Mouse (Mus musculus) adrenal gland, postnatal 25 days (tissue): Measurements from ENCODE around the gene Abl2. TPM values are rescaled to one million over a fixed set of nuclear protein-coding genes. Genes with fewer than 3 reads are reported as not detected.

Source experiments
- DNase-seq: peaks from one replicate; pipeline ENCODE4 v3.0.0; 2021; ENCODE audit warnings: mixed read lengths
- total RNA-seq: library from RNA; stranded (reverse); gene quantifications from 2 replicates; pipeline ENCODE4 v1.2.3, GENCODE M21; 2021

The Abl2 gene
- total RNA-seq, 1 experiment from 2014 or later: 22.3 TPM

DNA sequence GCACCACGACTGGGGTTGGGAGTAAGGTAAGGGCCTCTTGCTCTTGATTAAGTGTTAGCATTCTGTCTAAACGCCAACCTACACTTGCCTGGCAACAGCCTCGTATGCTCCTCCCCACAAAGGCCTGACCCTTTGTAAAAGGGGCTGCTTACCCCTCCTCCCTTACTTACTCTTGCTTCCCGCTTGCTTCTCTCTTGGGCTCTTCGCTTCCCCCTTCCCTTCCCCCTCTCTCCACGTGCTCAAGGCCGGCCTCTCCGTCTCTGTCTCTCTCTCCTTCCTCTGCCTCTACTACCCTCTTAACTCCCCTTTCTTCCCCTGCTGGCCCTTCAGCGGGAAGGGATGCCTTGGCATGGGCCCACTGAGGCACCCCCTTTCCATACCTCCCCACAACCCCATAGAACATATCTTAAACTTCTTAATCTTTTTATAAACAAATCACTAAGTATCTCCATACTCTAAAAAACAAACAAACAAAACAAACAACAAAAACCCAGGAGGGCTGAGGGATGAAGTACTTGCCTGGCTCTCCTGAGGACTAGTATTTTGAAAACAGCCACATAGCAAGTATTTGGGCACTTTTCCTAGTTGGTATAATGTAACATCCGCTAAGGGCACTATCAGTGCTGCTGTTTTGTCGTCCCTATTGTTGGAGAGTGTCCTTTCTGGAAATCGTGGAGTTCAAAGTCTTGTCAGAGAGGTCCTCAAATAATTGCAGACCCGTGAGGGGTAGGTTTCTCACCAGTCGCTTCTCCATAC, 114.3 kb downstream of the Abl2 start:
- no peak for DNase-seq

GRCm38 (mm10) chr1:156673476-156674194, 115.0 kb downstream of the Abl2 start:
- peak; percentile 41 for DNase-seq

GRCm38 (mm10) chr1:156674195-156675000, 115.8 kb downstream of the Abl2 start, which contains the start of gene Tor3a:
Gene Tor3a (minus strand): TSS chr1:156674356.
- DNase-seq: peak; percentile 90

DNA sequence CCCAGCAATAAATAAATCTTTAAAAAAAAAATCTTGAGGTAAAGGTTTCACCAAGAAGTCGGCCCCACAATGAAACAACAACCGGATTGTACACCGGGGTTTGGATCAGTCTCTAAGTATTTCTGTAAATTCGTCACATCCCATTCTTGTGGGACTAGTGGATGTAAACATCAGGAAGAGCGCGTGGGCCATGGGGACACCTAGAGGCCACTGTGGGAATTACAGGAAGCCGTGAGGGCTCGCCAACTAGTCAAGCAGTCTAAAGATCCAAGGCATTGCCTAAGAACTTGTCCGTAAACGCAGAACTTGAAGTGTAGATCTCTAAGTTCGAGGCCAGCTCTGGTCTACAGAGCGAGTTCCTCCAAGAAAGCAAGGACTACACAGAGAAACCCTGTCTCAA, 117.6 kb downstream of the Abl2 start:
- DNase-seq: peak; percentile 63

DNA sequence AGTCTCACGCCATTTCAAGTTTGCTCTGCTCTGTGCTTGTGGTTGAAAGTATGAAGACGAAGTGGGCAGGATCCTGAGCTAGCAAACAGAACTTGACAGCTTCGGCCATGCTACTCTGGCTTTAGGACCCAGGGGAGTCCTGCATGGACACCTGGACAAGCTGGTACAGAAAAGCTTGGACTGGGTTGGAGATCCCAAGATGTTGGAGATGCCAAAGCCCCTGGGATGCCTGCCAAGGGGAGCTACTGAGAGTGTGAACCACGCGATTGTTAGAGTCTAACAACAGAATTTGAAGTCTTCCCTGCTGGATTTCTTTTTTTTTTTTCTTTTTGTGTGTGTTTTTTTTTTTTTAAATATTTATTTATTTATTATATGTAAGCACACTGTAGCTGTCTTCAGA, 118.0 kb downstream of the Abl2 start:
- no peak for DNase-seq

- no peak for DNase-seq
Observed at GRCm38 (mm10) chr1:156677230-156677629, 118.6 kb downstream of the Abl2 start.

GRCm38 (mm10) chr1:156679599-156679998, 121.0 kb downstream of the Abl2 start:
- no peak for DNase-seq

DNA sequence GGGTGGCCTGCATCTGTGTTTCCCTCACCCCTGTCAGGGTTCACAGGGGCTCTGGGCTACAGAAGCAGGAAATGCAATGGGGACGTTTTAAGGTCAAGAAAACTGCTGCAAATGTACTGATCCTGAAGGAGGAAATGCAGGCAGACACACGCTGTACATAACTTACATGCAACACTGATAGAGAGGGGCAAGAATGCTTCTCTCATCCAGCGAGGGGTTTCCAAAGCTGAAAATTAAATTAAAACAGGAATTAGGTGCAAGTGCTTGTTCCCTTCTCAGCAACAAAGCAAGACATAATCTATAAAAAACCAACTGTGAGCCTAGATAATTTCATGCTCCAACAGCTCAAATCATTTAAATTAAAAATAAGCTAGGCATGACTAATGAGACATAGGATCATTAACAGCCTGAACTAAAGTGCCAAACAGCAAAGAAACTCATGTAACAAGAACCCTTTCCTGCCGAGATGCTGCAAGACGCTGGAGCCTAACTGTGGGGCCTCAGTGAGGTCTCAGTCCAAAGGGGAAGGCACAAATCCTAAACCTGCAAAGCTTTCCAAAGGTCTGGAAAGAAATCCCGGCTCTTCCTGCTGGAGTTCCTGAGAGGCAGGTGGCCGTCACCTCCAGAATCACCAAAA, 127.6 kb downstream of the Abl2 start:
- DNase-seq: no peak

Other genes starting within 250 kb of the Abl2 start
- gene Nphs2, start 248.1 kb upstream of the Abl2 start, total RNA-seq: not detected in 2 replicates
- gene Gm2000, start 192.7 kb upstream of the Abl2 start, total RNA-seq: 571 and 676 TPM in 2 replicates
- gene Axdnd1, start 137.6 kb upstream of the Abl2 start, total RNA-seq: 2.9 and 5.6 TPM in 2 replicates
- 728 and 1,057 TPM in 2 replicates for gene Soat1, start 84.5 kb upstream of the Abl2 start, total RNA-seq
- 36.1 and 38.0 TPM in 2 replicates for gene Gm10031, start 34.8 kb upstream of the Abl2 start, total RNA-seq
- gene Tor3a, start 115.6 kb downstream of the Abl2 start, total RNA-seq: 13.8 and 19.3 TPM in 2 replicates
- 47.6 and 58.9 TPM in 2 replicates for gene Fam20b, start 160.3 kb downstream of the Abl2 start, total RNA-seq